Mouse (Mus musculus) heart, adult 2 months (tissue): Measurements from ENCODE around the gene Wdr83.

Experiments used
- CTCF ChIP-seq: fragments of 200-600 bp; IDR thresholded peaks from 2 replicates; pipeline ENCODE4 v1.8.1; 2022; ENCODE audit warnings: antibody characterized with exemption, mild to moderate bottlenecking, moderate library complexity
- EP300 ChIP-seq: fragments of 200-500 bp; IDR thresholded peaks from 2 replicates; pipeline ENCODE4 v1.6.1; 2011; ENCODE audit warnings: low read depth, low read length, control low read depth; ENCODE audit not compliant: insufficient read depth
- POLR2A ChIP-seq: fragments of 200-500 bp; IDR thresholded peaks from 2 replicates; pipeline ENCODE4 v1.6.1; 2011; ENCODE audit warnings: mild to moderate bottlenecking, low read depth, low read length, control low read depth; ENCODE audit not compliant: insufficient read depth

DNA sequence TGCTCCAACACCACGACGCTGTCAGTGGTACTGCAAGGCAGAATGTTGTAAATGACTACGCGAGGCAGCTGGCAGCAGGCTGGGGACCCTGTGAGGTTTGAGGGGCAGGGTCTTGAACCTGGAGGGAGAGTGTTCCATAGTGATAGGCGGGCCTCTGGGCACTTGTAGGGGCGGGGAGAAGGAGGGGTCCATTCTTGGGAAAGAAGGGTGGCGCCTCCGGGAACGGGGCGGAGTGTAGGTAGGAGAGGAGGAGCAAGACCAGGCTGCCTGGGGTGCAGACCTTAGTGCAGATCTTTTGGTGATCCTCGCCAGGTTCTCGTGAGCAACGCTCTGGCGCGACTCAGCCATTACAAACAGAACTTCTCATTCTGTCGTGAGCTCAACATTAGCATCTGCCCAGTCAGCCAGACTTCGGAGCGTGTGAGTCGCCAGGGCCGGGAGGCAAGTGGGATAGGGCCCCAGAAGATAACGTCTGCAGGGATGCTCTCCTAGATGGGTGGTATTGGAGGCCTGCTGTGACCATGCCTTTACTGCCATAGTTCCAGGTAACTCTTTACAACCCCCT is 10.5 kb upstream of the Wdr83 start:
- TF ChIP-seq CTCF: no peak
- TF ChIP-seq EP300: no peak
- no peak for TF ChIP-seq POLR2A
